Comparison of ENCODE assay signal across 9 mouse cellular contexts in the genomic region with DNA sequence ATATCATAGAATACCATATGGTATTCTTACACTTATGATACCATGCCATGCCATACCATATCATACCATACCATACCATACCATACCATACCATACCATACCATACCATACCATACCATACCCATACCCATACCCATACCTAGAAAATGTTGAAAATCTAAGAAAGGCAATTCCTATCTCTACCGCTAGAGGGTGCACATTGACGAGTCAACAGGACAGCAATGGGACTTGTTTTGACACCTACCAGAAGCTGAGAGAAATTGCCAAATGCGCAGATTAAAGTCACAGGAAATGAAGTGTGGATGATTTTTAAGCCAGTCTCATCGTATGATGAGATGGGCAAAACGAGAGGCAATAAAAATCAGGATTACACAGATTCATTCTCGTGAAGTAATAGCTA.
DNase-seq lines count a peak whose midpoint lies in the region; ATAC-seq and TF ChIP-seq lines count a peak whose summit lies in the region.
"Had no signal": no experiment of that assay in that cellular context is flagged by ENCODE, and none has a peak within 500 bp of the region (broad histone marks: within the 10 kb centered on the region; RNA-seq: fewer than 3 reads in every experiment).

No protein-coding gene starts in this region.

- no peaks in the 10 kb centered on the region for H3K36me3 ChIP-seq in kidney, embryonic 16.5 days (ENCODE audit: insufficient read depth, low read length)
- no peaks in the 10 kb centered on the region for H3K36me3 ChIP-seq in G1E (replicated peaks)
- H3K36me3 ChIP-seq: heart, embryonic 15.5 days had no signal

- H3K4me3 ChIP-seq in kidney, embryonic 16.5 days (ENCODE audit: low read length): no peak overlapping the region
- no peak overlapping the region for H3K4me3 ChIP-seq in G1E (ENCODE audit: low read depth, low read length)
- H3K4me3 ChIP-seq: heart, embryonic 15.5 days had no signal

- no peak for ATAC-seq in kidney, embryonic 16.5 days (ENCODE audit: low FRiP score, low TSS enrichment)
- no peak; the same call in 1 of the 2 replicates for ATAC-seq in G1E (ENCODE audit: extremely low read depth, insufficient number of reproducible peaks, low FRiP score, poor library complexity, severe bottlenecking)

- peak; percentile 11 for DNase-seq in adrenal gland, postnatal 14 days
- DNase-seq in adrenal gland, postnatal 36 days: no peak
- DNase-seq in kidney, postnatal 14 days: peak; percentile 17
- no peak for DNase-seq in G1E (ENCODE audit: low spot score)
- peak; percentile 61 for DNase-seq in forelimb bud, embryonic 11.5 days (ENCODE audit: low read depth, low spot score)
- no peak for DNase-seq in spleen, postnatal 14 days (ENCODE audit: low spot score in 2 of 2)
- DNase-seq in cerebellum, adult 9-11 months: no peak

- H3K9ac ChIP-seq in kidney, embryonic 16.5 days (replicated peaks; ENCODE audit: low read length): no peak overlapping the region
- H3K9ac ChIP-seq: heart, embryonic 15.5 days had no signal

- WGBS in kidney, embryonic 16.5 days: 41% methylated on average over 6 of the region's 6 CpGs

- H3K9me3 ChIP-seq in kidney, embryonic 16.5 days (ENCODE audit: low read length): no peaks in the 10 kb centered on the region; the same call in 1 of the 2 replicates
- H3K9me3 ChIP-seq in G1E (replicated peaks): peaks cover 4% of the 10 kb centered on the region

- no peak overlapping the region for H3K27ac ChIP-seq in kidney, embryonic 16.5 days (ENCODE audit: low read length)
- H3K27ac ChIP-seq: heart, embryonic 15.5 days had no signal

- H3K27me3 ChIP-seq in kidney, embryonic 16.5 days (ENCODE audit: insufficient read depth, low read length): no peaks in the 10 kb centered on the region
- H3K27me3 ChIP-seq in G1E (ENCODE audit: insufficient read depth, low read length): no peaks in the 10 kb centered on the region
- H3K27me3 ChIP-seq: heart, embryonic 15.5 days had no signal

- no peak overlapping the region for H3K4me2 ChIP-seq in kidney, embryonic 16.5 days (replicated peaks; ENCODE audit: low read depth, low read length)
- H3K4me2 ChIP-seq: heart, embryonic 15.5 days had no signal

- no peaks in the 10 kb centered on the region for H3K4me1 ChIP-seq in kidney, embryonic 16.5 days (ENCODE audit: insufficient read depth, low read length)
- no peaks in the 10 kb centered on the region for H3K4me1 ChIP-seq in G1E (ENCODE audit: insufficient read depth, low read depth, low read length)
- H3K4me1 ChIP-seq: heart, embryonic 15.5 days had no signal

- 0 out of 2 replicates have a peak, but pooled peaks have one; percentile 26 for TF ChIP-seq CTCF in G1E (IDR thresholded peaks at IDR 0.05; ENCODE audit: low read depth, low read length)

Comparison
In these comparisons a context has a peak if more than half of its experiments do, and no peak if none do; other contexts are left out.
1. DNase-seq: peak in adrenal gland, postnatal 14 days (single experiment), kidney, postnatal 14 days (single experiment) and forelimb bud, embryonic 11.5 days (single experiment); none in adrenal gland, postnatal 36 days (0 of 2), G1E (single experiment), spleen, postnatal 14 days (0 of 2) and cerebellum, adult 9-11 months (single experiment).